Comparison of ENCODE assay signal across 8 mouse cellular contexts in the genomic region with DNA sequence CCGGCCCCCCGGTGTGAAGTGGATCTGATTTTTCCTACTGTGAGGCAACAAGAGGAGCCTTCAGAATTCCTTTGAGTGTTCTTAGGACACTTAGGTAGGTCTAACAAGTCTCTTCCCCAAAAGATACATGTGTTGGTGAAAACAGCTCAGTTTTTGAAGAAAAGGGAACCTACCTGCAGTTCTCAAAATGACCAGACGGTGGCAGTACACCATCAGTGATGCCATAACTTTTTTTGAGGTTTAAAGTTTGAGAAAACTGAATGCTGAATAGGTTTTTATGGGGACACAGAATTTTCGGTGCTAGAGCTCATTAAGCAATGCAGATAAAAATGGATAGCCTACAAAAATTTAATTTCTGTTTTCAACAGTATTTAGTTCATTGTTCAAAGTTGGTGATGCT.
DNase-seq lines count a peak whose midpoint lies in the region; ATAC-seq and TF ChIP-seq lines count a peak whose summit lies in the region.

No protein-coding gene starts in this region.

- no peaks in the 10 kb centered on the region for H3K9me3 ChIP-seq in hindbrain, embryonic 11.5 days (ENCODE audit: control insufficient read depth, low read length)
- no peaks in the 10 kb centered on the region for H3K9me3 ChIP-seq in hindbrain, embryonic 16.5 days (ENCODE audit: control insufficient read depth, low read length)
- no peaks in the 10 kb centered on the region for H3K9me3 ChIP-seq in forebrain, embryonic 11.5 days (ENCODE audit: control insufficient read depth, low read length)
- no peaks in the 10 kb centered on the region for H3K9me3 ChIP-seq in hindbrain, postnatal 0 days (ENCODE audit: low read length)

- no peak for TF ChIP-seq POLR2A in brain, embryonic 14.5 days (IDR thresholded peaks at IDR 0.05; ENCODE audit: borderline replicate concordance, extremely low read depth, insufficient read depth, insufficient read length, poor library complexity, severe bottlenecking)

- H3K27ac ChIP-seq in hindbrain, embryonic 11.5 days (ENCODE audit: low read depth, low read length), result no peak overlapping the region
- no peak overlapping the region for H3K27ac ChIP-seq in hindbrain, embryonic 16.5 days (ENCODE audit: low read depth, low read length)
- H3K27ac ChIP-seq in forebrain, embryonic 11.5 days (ENCODE audit: low read depth, low read length), result no peak overlapping the region
- peak overlapping the region; percentile 48; the same call in 1 of the 2 replicates for H3K27ac ChIP-seq in hindbrain, postnatal 0 days

- H3K4me1 ChIP-seq in hindbrain, embryonic 11.5 days (replicated peaks; ENCODE audit: control insufficient read depth, insufficient read depth, low read length), result peaks cover 7% of the 10 kb centered on the region; the same call in 1 of the 2 replicates
- H3K4me1 ChIP-seq in hindbrain, embryonic 16.5 days (ENCODE audit: control insufficient read depth, insufficient read depth, low read depth, low read length), result peaks cover 12% of the 10 kb centered on the region
- H3K4me1 ChIP-seq in forebrain, embryonic 11.5 days (replicated peaks; ENCODE audit: control insufficient read depth, insufficient read depth, low read length), result no peaks in the 10 kb centered on the region; the same call in 1 of the 2 replicates
- peaks cover 3% of the 10 kb centered on the region; the same call in 1 of the 2 replicates for H3K4me1 ChIP-seq in hindbrain, postnatal 0 days (ENCODE audit: insufficient read depth, low read length)

- H3K27me3 ChIP-seq in hindbrain, embryonic 11.5 days (ENCODE audit: control insufficient read depth, insufficient read depth, low read length), result no peaks in the 10 kb centered on the region
- H3K27me3 ChIP-seq in hindbrain, embryonic 16.5 days (replicated peaks; ENCODE audit: control insufficient read depth, insufficient read depth, low read length), result no peaks in the 10 kb centered on the region
- peaks cover 20% of the 10 kb centered on the region for H3K27me3 ChIP-seq in forebrain, embryonic 11.5 days (ENCODE audit: control insufficient read depth, insufficient read depth, low read length)
- H3K27me3 ChIP-seq in hindbrain, postnatal 0 days (ENCODE audit: insufficient read depth, low read length), result no peaks in the 10 kb centered on the region

- no peak overlapping the region for H3K4me2 ChIP-seq in hindbrain, embryonic 11.5 days (replicated peaks; ENCODE audit: low read depth, low read length)
- H3K4me2 ChIP-seq in hindbrain, embryonic 16.5 days (ENCODE audit: low read length), result no peak overlapping the region; the same call in 1 of the 2 replicates
- no peak overlapping the region for H3K4me2 ChIP-seq in forebrain, embryonic 11.5 days (ENCODE audit: low read depth, low read length, severe bottlenecking)
- peak overlapping the region; percentile 42 for H3K4me2 ChIP-seq in hindbrain, postnatal 0 days (ENCODE audit: low read depth, low read length)

- no peak overlapping the region for H3K9ac ChIP-seq in hindbrain, embryonic 11.5 days (ENCODE audit: low read depth, low read length)
- no peak overlapping the region for H3K9ac ChIP-seq in hindbrain, embryonic 16.5 days (ENCODE audit: low read depth, low read length)
- H3K9ac ChIP-seq in forebrain, embryonic 11.5 days (ENCODE audit: low read length), result no peak overlapping the region
- H3K9ac ChIP-seq in hindbrain, postnatal 0 days (replicated peaks; ENCODE audit: low read length), result no peak overlapping the region

- WGBS in hindbrain, embryonic 11.5 days, result 11% methylated on average over 4 of the region's 4 CpGs
- WGBS in hindbrain, embryonic 16.5 days, result 11% methylated on average over 4 of the region's 4 CpGs
- WGBS in forebrain, embryonic 11.5 days, result 14% methylated on average over 4 of the region's 4 CpGs
- WGBS in hindbrain, postnatal 0 days, result 6% methylated on average over 4 of the region's 4 CpGs

- intact Hi-C loops in left cerebral cortex, postnatal 36 days (cut with DNase I), result loop anchor here (1.0 kb wide), 2 partner anchors 129 to 360 kb away; no protein-coding TSS in a partner anchor

- no peaks in the 10 kb centered on the region for H3K36me3 ChIP-seq in hindbrain, embryonic 11.5 days (ENCODE audit: control insufficient read depth, insufficient read depth, low read length)
- no peaks in the 10 kb centered on the region for H3K36me3 ChIP-seq in hindbrain, embryonic 16.5 days (ENCODE audit: control insufficient read depth, insufficient read depth, low read length)
- no peaks in the 10 kb centered on the region for H3K36me3 ChIP-seq in forebrain, embryonic 11.5 days (ENCODE audit: control insufficient read depth, insufficient read depth, low read length)
- no peaks in the 10 kb centered on the region for H3K36me3 ChIP-seq in hindbrain, postnatal 0 days (ENCODE audit: insufficient read depth, low read length)

- peak; percentile 90 for DNase-seq in hindbrain, embryonic 11.5 days (ENCODE audit: low spot score)
- peak; percentile 79 for DNase-seq in brain, embryonic 14.5 days (ENCODE audit: low read depth)
- peak; percentile 83 for DNase-seq in forebrain, embryonic 11.5 days (ENCODE audit: low spot score)
- DNase-seq in hindbrain, postnatal 0 days (ENCODE audit: low spot score), result peak; percentile 88
- DNase-seq in left cerebral cortex, postnatal 36 days (ENCODE audit: low spot score in 2 of 2), result peak; percentile 45 to 69
- peak; percentile 28 to 52 for DNase-seq in natural killer cell, adult 2 months (ENCODE audit: low spot score in 2 of 2)
- peak; percentile 31 for DNase-seq in thymus, postnatal 25 days

- ATAC-seq in hindbrain, embryonic 11.5 days (ENCODE audit: low FRiP score), result no peak
- ATAC-seq in hindbrain, embryonic 16.5 days, result no peak
- no peak for ATAC-seq in forebrain, embryonic 11.5 days (replicated peaks; ENCODE audit: low FRiP score)
- ATAC-seq in hindbrain, postnatal 0 days, result no peak

- no peak overlapping the region for H3K4me3 ChIP-seq in hindbrain, embryonic 11.5 days (ENCODE audit: low read depth, low read length)
- no peak overlapping the region for H3K4me3 ChIP-seq in hindbrain, embryonic 16.5 days (ENCODE audit: low read length)
- no peak overlapping the region for H3K4me3 ChIP-seq in forebrain, embryonic 11.5 days (ENCODE audit: low read depth, low read length)
- no peak overlapping the region for H3K4me3 ChIP-seq in hindbrain, postnatal 0 days (ENCODE audit: low read length)

- peak; percentile 77 for TF ChIP-seq CTCF in brain, embryonic 14.5 days (IDR thresholded peaks at IDR 0.05; ENCODE audit: borderline replicate concordance, extremely low read depth, insufficient read depth, insufficient read length)
- TF ChIP-seq CTCF in hindbrain, postnatal 0 days (IDR thresholded peaks at IDR 0.05; ENCODE audit: low read depth), result peak; percentile 91

Comparison
In these comparisons a context has a peak if more than half of its experiments do, and no peak if none do; other contexts are left out.
1. DNase-seq: peak in every context shown above with its lines; median percentile 90 in hindbrain, embryonic 11.5 days; 88 in hindbrain, postnatal 0 days; 83 in forebrain, embryonic 11.5 days; 79 in brain, embryonic 14.5 days; 57 in left cerebral cortex, postnatal 36 days; 40 in natural killer cell, adult 2 months; 31 in thymus, postnatal 25 days.